Mouse (Mus musculus): ENCODE results near the gene Paxbp1.
"Not testable (repeated sequence)": the region's sequence is repeated elsewhere in the genome, so short reads cannot be mapped to it uniquely, and the experiment has no call there.

Gene Paxbp1

GRCm38 (mm10) chr16:91044270-91045182 lies at the start of gene Paxbp1:
Gene Paxbp1, minus strand, starts transcription at chr16:91044543.
- DNase-seq (ENCODE audit: low spot score): peak; percentile 98

- DNase-seq (ENCODE audit: low spot score): no peak
Measured at GRCm38 (mm10) chr16:91086642-91087306, 42.4 kb upstream of the Paxbp1 start.

GRCm38 (mm10) chr16:91085239-91085825 lies 41.0 kb upstream of the Paxbp1 start:
- DNase-seq (ENCODE audit: low spot score): no peak

- DNase-seq (ENCODE audit: low spot score): no peak
Measured at GRCm38 (mm10) chr16:91084307-91085238, 40.2 kb upstream of the Paxbp1 start.

GRCm38 (mm10) chr16:91083002-91083646 lies 38.8 kb upstream of the Paxbp1 start:
- DNase-seq (ENCODE audit: low spot score): no peak

- DNase-seq (ENCODE audit: low spot score): peak; percentile 79
Measured at GRCm38 (mm10) chr16:91081508-91081907, 37.2 kb upstream of the Paxbp1 start.

- DNase-seq (ENCODE audit: low spot score): peak; percentile 24
Measured at GRCm38 (mm10) chr16:91076180-91076579, 31.8 kb upstream of the Paxbp1 start.

- DNase-seq (ENCODE audit: low spot score): not testable (repeated sequence)
Measured at GRCm38 (mm10) chr16:91075423-91075822, 31.1 kb upstream of the Paxbp1 start.

GRCm38 (mm10) chr16:91073163-91073892 lies 29.0 kb upstream of the Paxbp1 start:
- DNase-seq (ENCODE audit: low spot score): peak; percentile 92

GRCm38 (mm10) chr16:91072256-91072655 lies 27.9 kb upstream of the Paxbp1 start:
- DNase-seq (ENCODE audit: low spot score): no peak

GRCm38 (mm10) chr16:91068969-91069368 lies 24.6 kb upstream of the Paxbp1 start:
- no peak for DNase-seq (ENCODE audit: low spot score)

- DNase-seq (ENCODE audit: low spot score): no peak
Measured at GRCm38 (mm10) chr16:91067122-91067521, 22.8 kb upstream of the Paxbp1 start.

- no peak for DNase-seq (ENCODE audit: low spot score)
Measured at GRCm38 (mm10) chr16:91064583-91065365, 20.4 kb upstream of the Paxbp1 start.

- DNase-seq (ENCODE audit: low spot score): no peak
Measured at GRCm38 (mm10) chr16:91063786-91064185, 19.4 kb upstream of the Paxbp1 start.

- DNase-seq (ENCODE audit: low spot score): no peak
Measured at GRCm38 (mm10) chr16:91061531-91062318, 17.4 kb upstream of the Paxbp1 start.

- no peak for DNase-seq (ENCODE audit: low spot score)
Measured at GRCm38 (mm10) chr16:91057741-91058140, 13.4 kb upstream of the Paxbp1 start.

- no peak for DNase-seq (ENCODE audit: low spot score)
Measured at GRCm38 (mm10) chr16:91057261-91057660, 12.9 kb upstream of the Paxbp1 start.

GRCm38 (mm10) chr16:91056043-91056821 lies 11.9 kb upstream of the Paxbp1 start:
- peak; percentile 21 for DNase-seq (ENCODE audit: low spot score)
